Mouse (Mus musculus) CH12.LX (cell line): ENCODE measurements around the gene Fxyd3.

Source experiments
- CHD1 ChIP-seq: IDR thresholded peaks from 2 replicates; pipeline ENCODE4 v1.6.1; 2012; ENCODE audit warnings: low read depth, low read length, improper control_type of control experiment, inconsistent platforms
- CTCF ChIP-seq, 2 experiments: IDR thresholded peaks in 1 of 2; conservative IDR thresholded peaks in 1 of 2; 2 replicates each; pipeline ENCODE4 v1.5.1; 2011 to 2012; ENCODE audit warnings: low read depth in 2 of 2, low read length in 2 of 2, improper control_type of control experiment in 1 of 2, inconsistent platforms in 1 of 2, mild to moderate bottlenecking in 1 of 2, moderate library complexity in 1 of 2
- EP300 ChIP-seq: IDR thresholded peaks from 2 replicates; pipeline ENCODE4 v1.6.1; 2011; ENCODE audit warnings: low read length, improper control_type of control experiment
- ETS1 ChIP-seq: conservative IDR thresholded peaks from 2 replicates; pipeline ENCODE4 v1.6.1; 2012; ENCODE audit warnings: low read depth, mild to moderate bottlenecking, inconsistent platforms, low read length, improper control_type of control experiment, moderate library complexity
- HCFC1 ChIP-seq: IDR thresholded peaks from 2 replicates; pipeline ENCODE4 v1.6.1; 2012; ENCODE audit warnings: low read depth, mild to moderate bottlenecking, inconsistent platforms, low read length, improper control_type of control experiment
- MYC ChIP-seq: IDR thresholded peaks from 2 replicates; pipeline ENCODE4 v1.6.1; 2011; ENCODE audit warnings: low read depth, mild to moderate bottlenecking, improper control_type of control experiment, low read length
- NELFE ChIP-seq: IDR thresholded peaks from 2 replicates; pipeline ENCODE4 v1.6.1; 2011; ENCODE audit warnings: low read depth, low read length, improper control_type of control experiment
- POLR2A ChIP-seq: IDR thresholded peaks from 2 replicates; pipeline ENCODE4 v1.6.1; 2011; ENCODE audit warnings: low read depth, mild to moderate bottlenecking, improper control_type of control experiment, low read length
- POLR2AphosphoS2 ChIP-seq: IDR thresholded peaks from 2 replicates; pipeline ENCODE4 v1.6.1; 2011; ENCODE audit warnings: low read depth, low read length, improper control_type of control experiment
- SIN3A ChIP-seq: IDR thresholded peaks from 2 replicates; pipeline ENCODE4 v1.6.1; 2012; ENCODE audit warnings: low read length, improper control_type of control experiment, inconsistent platforms
- TBP ChIP-seq: conservative IDR thresholded peaks from 2 replicates; pipeline ENCODE4 v1.6.1; 2011; ENCODE audit warnings: low read depth, low read length, improper control_type of control experiment
- ZC3H11A ChIP-seq: IDR thresholded peaks from 2 replicates; pipeline ENCODE4 v1.6.1; 2012; ENCODE audit warnings: low read depth, mild to moderate bottlenecking, inconsistent platforms, low read length, improper control_type of control experiment

- TF ChIP-seq CTCF (conservative IDR thresholded peaks at IDR 0.05 in 1 of 2, IDR thresholded peaks at IDR 0.05 in 1 of 2; ENCODE audit: low read depth in 2 of 2, low read length in 2 of 2) (no peak), POLR2AphosphoS2 (no peak), ZC3H11A (no peak), TBP (no peak), NELFE (no peak), EP300 (no peak), HCFC1 (no peak), SIN3A (no peak), POLR2A (no peak), ETS1 (no peak), CHD1 (no peak), MYC (no peak)
These were observed 22.5 kb downstream of the Fxyd3 start for GRCm38 (mm10) chr7:31053882-31054447.
